Mouse (Mus musculus) left cerebral cortex, adult 9 months (tissue): Measurements from ENCODE around the gene Pbrm1.

Experiments
- DNase-seq, 2 experiments: peaks; one replicate each; pipeline ENCODE4 v3.0.0; 2022; ENCODE audit warnings: low spot score in 2 of 2

Pbrm1 gene

GRCm38 (mm10) chr14:31166827-31167226 lies 147.9 kb downstream of the Pbrm1 start:
- no peak for DNase-seq

- no peak for DNase-seq
Observed at GRCm38 (mm10) chr14:31168425-31168824, 149.5 kb downstream of the Pbrm1 start, which contains the start of gene Stab1. Gene Stab1, minus strand, starts transcription at chr14:31168641.

DNA sequence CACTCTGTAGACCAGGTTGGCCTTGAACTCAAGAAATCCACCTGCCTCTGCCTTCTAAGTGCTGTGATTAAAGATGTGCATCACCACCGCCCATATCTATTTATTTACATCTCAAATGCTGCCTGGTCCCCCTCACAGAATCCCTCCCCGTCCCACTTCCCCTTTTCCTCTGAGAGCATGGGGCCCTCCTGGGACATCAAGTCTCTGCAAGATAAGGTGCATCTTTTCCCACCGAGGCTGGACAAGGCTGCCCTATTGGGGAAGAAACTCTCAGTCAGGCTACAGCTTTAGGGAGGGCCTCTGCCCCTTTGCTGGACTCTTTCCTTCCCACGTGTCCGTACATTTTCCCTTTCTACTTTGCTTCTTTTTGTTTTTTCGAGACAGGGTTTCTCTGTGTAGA lies 150.6 kb downstream of the Pbrm1 start:
- DNase-seq: no peak

- DNase-seq: no peak
Observed at GRCm38 (mm10) chr14:31170963-31171362, 152.0 kb downstream of the Pbrm1 start.
